Mouse (Mus musculus): ENCODE measurements at regions not wholly inside any gene's neighbourhood (a gene's known extent, or its start where the extent isn't known, plus 50 kb on each side); places are given as distances from the start of the nearest gene placed in this dataset.

DNA sequence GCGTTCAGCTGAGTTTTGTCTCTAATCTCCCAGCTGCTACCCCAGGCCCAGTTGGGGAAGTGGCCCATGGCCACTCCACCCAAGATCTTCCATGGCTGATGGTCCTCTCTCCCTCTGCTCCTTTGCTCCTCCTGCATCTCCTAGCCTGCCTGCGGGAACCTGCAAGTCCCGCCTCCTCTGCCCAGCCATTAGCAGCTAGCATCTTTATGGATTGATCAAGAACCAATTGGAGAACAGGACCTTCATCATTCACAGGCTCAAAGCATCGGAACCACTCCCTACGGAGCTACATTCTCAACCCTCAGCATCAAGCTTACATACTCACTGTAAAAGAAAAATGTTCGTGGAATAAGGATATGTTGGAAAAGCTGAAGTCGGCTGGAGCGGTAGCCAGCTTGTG is 52.5 kb upstream of the Arid2 start:
- no peaks in the 10 kb centered on the region for H3K4me1 ChIP-seq
- no peak for ATAC-seq (ENCODE audit: insufficient read depth, low FRiP score, low read depth)
- no peak overlapping the region for H3K4me2 ChIP-seq
- H3K27ac ChIP-seq, result no peak overlapping the region
- 57% methylated on average over 8 of the region's 8 CpGs for WGBS
- no peaks in the 10 kb centered on the region for H3K36me3 ChIP-seq
- no peak overlapping the region for H3K4me3 ChIP-seq (replicated peaks)
- H3K9ac ChIP-seq, result no peak overlapping the region
- H3K27me3 ChIP-seq (replicated peaks), result no peaks in the 10 kb centered on the region
- no peaks in the 10 kb centered on the region for H3K9me3 ChIP-seq

All from stomach, embryonic 15.5 days (tissue).